Mouse (Mus musculus): ENCODE measurements at regions not wholly inside any gene's neighbourhood (a gene's known extent, or its start where the extent isn't known, plus 50 kb on each side); places are given as distances from the start of the nearest gene placed in this dataset.

DNA sequence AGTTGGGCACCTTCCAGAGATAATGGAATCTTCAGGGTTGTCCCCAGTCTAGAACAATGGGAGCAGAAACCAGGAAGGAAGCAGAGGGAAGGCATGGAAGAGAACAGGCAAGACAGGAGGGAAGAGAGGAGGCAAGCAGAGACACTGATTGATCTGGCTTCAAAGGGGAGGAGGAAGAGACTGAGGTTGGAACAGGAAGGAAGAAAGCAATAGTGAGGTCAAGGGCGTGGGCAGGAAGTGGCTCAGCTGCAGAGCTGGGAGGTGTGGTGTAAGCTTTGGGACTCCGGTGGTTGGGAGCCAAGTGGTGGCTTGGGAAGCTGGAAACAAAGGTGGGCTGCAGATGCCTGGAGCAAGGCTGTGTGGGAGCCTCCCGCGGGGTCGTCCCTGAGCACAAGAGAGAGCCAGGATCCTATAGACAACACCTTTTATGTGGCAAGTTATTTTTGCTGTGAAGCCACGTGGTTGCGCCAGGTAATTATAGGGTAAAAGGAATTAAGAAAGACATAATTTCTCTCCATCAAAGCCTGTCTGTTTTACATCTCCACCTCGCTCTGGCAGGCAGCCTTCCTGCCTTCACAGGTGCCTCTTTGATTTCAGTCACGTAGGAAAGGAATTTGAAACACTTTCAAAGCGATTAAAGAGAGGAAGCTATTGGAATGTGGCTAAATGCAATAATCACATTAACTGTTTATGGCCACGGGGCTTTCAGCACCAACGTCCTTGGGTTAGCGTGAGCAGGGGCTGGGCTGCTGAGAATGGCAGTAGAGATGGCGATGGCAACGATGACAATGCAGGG is 237.3 kb upstream of the Wscd1 start:
- Histone ChIP-seq H3K36me3 (ENCODE audit: control insufficient read depth, insufficient read depth, low read length, poor library complexity, severe bottlenecking) (no peaks in the 10 kb centered on the region), H3K27ac (ENCODE audit: insufficient read depth, low read depth, low read length, poor library complexity, severe bottlenecking) (no peak overlapping the region), H3K9me3 (ENCODE audit: control insufficient read depth, insufficient read depth, low read depth, low read length) (no peaks in the 10 kb centered on the region), H3K9ac (ENCODE audit: insufficient read depth, low read depth, low read length, poor library complexity, severe bottlenecking) (no peak overlapping the region), H3K4me3 (ENCODE audit: insufficient read depth in 1 of 2, low read depth in 1 of 2, low read length in 2 of 2, poor library complexity in 1 of 2, severe bottlenecking in 1 of 2) (no peak overlapping the region), H3K4me1 (ENCODE audit: control insufficient read depth in 2 of 2, insufficient read depth in 2 of 2, low read length in 2 of 2, poor library complexity in 1 of 2) (peaks cover 0 to 3% of the 10 kb centered on the region in 2 experiments; a peak in 1 of 4 replicates)
- in situ Hi-C loops (cut with MboI; ENCODE audit: low sequenced_read_pairs in 2 of 2, unreplicated experiment in 2 of 2) = no loop called here
- TF ChIP-seq CHD2 (IDR thresholded peaks at IDR 0.05; ENCODE audit: low read depth, low read length) (no peak), MAFK (IDR thresholded peaks at IDR 0.05; ENCODE audit: insufficient read depth, low read depth, low read length) (no peak), ZC3H11A (IDR thresholded peaks at IDR 0.05; ENCODE audit: borderline replicate concordance, low read depth, low read length) (no peak), HCFC1 (IDR thresholded peaks at IDR 0.05; ENCODE audit: borderline replicate concordance, insufficient read depth, low read length) (no peak), ZNF384 (IDR thresholded peaks at IDR 0.05; ENCODE audit: low read depth, low read length) (no peak)
- DNase-seq (ENCODE audit: low read depth, low spot score) = peak; percentile 30

DNA sequence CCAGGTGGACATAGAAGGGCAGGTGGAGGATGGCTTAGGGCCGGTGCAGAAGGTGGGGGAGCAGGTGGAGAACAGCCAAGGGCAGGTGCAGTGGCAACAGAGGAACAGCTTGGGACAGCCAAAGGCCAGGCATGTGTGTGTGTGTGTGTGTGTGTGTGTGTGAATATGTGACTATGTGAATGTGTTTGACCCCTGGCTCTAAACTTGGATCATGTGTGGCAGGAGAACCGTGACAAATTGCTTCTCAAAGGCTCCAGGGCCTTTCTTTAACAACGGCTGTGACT is 236.7 kb upstream of the Wscd1 start:
- in situ Hi-C loops (cut with MboI; ENCODE audit: low sequenced_read_pairs in 2 of 2, unreplicated experiment in 2 of 2) = no loop called here
- TF ChIP-seq CHD2 (IDR thresholded peaks at IDR 0.05; ENCODE audit: low read depth, low read length) (no peak), HCFC1 (IDR thresholded peaks at IDR 0.05; ENCODE audit: borderline replicate concordance, insufficient read depth, low read length) (no peak), MAFK (IDR thresholded peaks at IDR 0.05; ENCODE audit: insufficient read depth, low read depth, low read length) (no peak), ZC3H11A (IDR thresholded peaks at IDR 0.05; ENCODE audit: borderline replicate concordance, low read depth, low read length) (no peak), ZNF384 (IDR thresholded peaks at IDR 0.05; ENCODE audit: low read depth, low read length) (no peak)
- Histone ChIP-seq H3K27ac (ENCODE audit: insufficient read depth, low read depth, low read length, poor library complexity, severe bottlenecking) (no peak overlapping the region), H3K4me1 (ENCODE audit: control insufficient read depth in 2 of 2, insufficient read depth in 2 of 2, low read length in 2 of 2, poor library complexity in 1 of 2) (peaks cover 0 to 3% of the 10 kb centered on the region in 2 experiments; a peak in 1 of 4 replicates), H3K9me3 (ENCODE audit: control insufficient read depth, insufficient read depth, low read depth, low read length) (no peaks in the 10 kb centered on the region), H3K9ac (ENCODE audit: insufficient read depth, low read depth, low read length, poor library complexity, severe bottlenecking) (no peak overlapping the region), H3K36me3 (ENCODE audit: control insufficient read depth, insufficient read depth, low read length, poor library complexity, severe bottlenecking) (no peaks in the 10 kb centered on the region), H3K4me3 (ENCODE audit: insufficient read depth in 1 of 2, low read depth in 1 of 2, low read length in 2 of 2, poor library complexity in 1 of 2, severe bottlenecking in 1 of 2) (no peak overlapping the region)
- DNase-seq (ENCODE audit: low read depth, low spot score) = no peak

- H3K4me1 ChIP-seq (ENCODE audit: control insufficient read depth in 2 of 2, insufficient read depth in 2 of 2, low read length in 2 of 2, poor library complexity in 1 of 2) = peaks cover 0 to 3% of the 10 kb centered on the region in 2 experiments; a peak in 1 of 4 replicates
- TF ChIP-seq HCFC1 (IDR thresholded peaks at IDR 0.05; ENCODE audit: borderline replicate concordance, insufficient read depth, low read length) (no peak), CHD2 (IDR thresholded peaks at IDR 0.05; ENCODE audit: low read depth, low read length) (no peak), ZC3H11A (IDR thresholded peaks at IDR 0.05; ENCODE audit: borderline replicate concordance, low read depth, low read length) (no peak), MAFK (IDR thresholded peaks at IDR 0.05; ENCODE audit: insufficient read depth, low read depth, low read length) (no peak), ZNF384 (IDR thresholded peaks at IDR 0.05; ENCODE audit: low read depth, low read length) (no peak)
- H3K4me3 ChIP-seq (ENCODE audit: insufficient read depth in 1 of 2, low read depth in 1 of 2, low read length in 2 of 2, poor library complexity in 1 of 2, severe bottlenecking in 1 of 2) = no peak overlapping the region
- no peaks in the 10 kb centered on the region for H3K9me3 ChIP-seq (ENCODE audit: control insufficient read depth, insufficient read depth, low read depth, low read length)
- no peaks in the 10 kb centered on the region for H3K36me3 ChIP-seq (ENCODE audit: control insufficient read depth, insufficient read depth, low read length, poor library complexity, severe bottlenecking)
- H3K27ac ChIP-seq (ENCODE audit: insufficient read depth, low read depth, low read length, poor library complexity, severe bottlenecking) = no peak overlapping the region
- H3K9ac ChIP-seq (ENCODE audit: insufficient read depth, low read depth, low read length, poor library complexity, severe bottlenecking) = no peak overlapping the region
- in situ Hi-C loops (cut with MboI; ENCODE audit: low sequenced_read_pairs in 2 of 2, unreplicated experiment in 2 of 2) = no loop called here
- DNase-seq (ENCODE audit: low read depth, low spot score) = no peak
Observed at GRCm38 (mm10) chr11:71515264-71515663, 234.5 kb upstream of the Wscd1 start.

DNA sequence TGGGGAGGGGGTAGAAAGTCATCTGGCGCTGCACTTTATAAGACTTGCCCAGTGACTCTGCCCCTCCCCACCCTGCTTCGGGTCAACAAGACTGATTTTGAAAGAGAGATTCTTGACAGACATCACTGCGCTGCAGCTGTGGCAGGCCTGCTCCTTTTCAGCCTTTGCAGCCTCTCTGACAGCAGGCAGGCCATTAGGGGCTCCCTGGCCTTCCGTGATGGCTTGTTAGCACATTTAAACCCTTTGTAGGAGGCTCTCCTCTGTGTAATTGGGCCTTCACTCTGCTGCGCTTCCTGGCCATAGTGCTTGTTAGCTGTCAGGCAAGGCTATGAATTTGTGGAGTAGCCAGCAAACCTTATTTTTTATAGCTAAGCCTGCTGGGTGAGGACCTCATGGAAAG is 232.3 kb upstream of the Wscd1 start:
- Histone ChIP-seq H3K4me3 (ENCODE audit: insufficient read depth in 1 of 2, low read depth in 1 of 2, low read length in 2 of 2, poor library complexity in 1 of 2, severe bottlenecking in 1 of 2) (no peak overlapping the region), H3K9me3 (ENCODE audit: control insufficient read depth, insufficient read depth, low read depth, low read length) (no peaks in the 10 kb centered on the region), H3K36me3 (ENCODE audit: control insufficient read depth, insufficient read depth, low read length, poor library complexity, severe bottlenecking) (no peaks in the 10 kb centered on the region), H3K4me1 (ENCODE audit: control insufficient read depth in 2 of 2, insufficient read depth in 2 of 2, low read length in 2 of 2, poor library complexity in 1 of 2) (peaks cover 0 to 3% of the 10 kb centered on the region in 2 experiments; a peak in 1 of 4 replicates), H3K9ac (ENCODE audit: insufficient read depth, low read depth, low read length, poor library complexity, severe bottlenecking) (no peak overlapping the region), H3K27ac (ENCODE audit: insufficient read depth, low read depth, low read length, poor library complexity, severe bottlenecking) (no peak overlapping the region)
- in situ Hi-C loops (cut with MboI; ENCODE audit: low sequenced_read_pairs in 2 of 2, unreplicated experiment in 2 of 2) = no loop called here
- TF ChIP-seq ZNF384 (IDR thresholded peaks at IDR 0.05; ENCODE audit: low read depth, low read length) (no peak), ZC3H11A (IDR thresholded peaks at IDR 0.05; ENCODE audit: borderline replicate concordance, low read depth, low read length) (no peak), CHD2 (IDR thresholded peaks at IDR 0.05; ENCODE audit: low read depth, low read length) (no peak), HCFC1 (IDR thresholded peaks at IDR 0.05; ENCODE audit: borderline replicate concordance, insufficient read depth, low read length) (no peak), MAFK (IDR thresholded peaks at IDR 0.05; ENCODE audit: insufficient read depth, low read depth, low read length) (no peak)
- no peak for DNase-seq (ENCODE audit: low read depth, low spot score)
